Mouse (Mus musculus) bone marrow macrophage, adult 2 months (primary cell): ENCODE results near the gene Hipk2.

Experiments used
- CTCF ChIP-seq: IDR thresholded peaks from 2 replicates; pipeline ENCODE4 v1.5.1; 2012; ENCODE audit warnings: low read depth, mild to moderate bottlenecking, low read length, moderate library complexity
- POLR2A ChIP-seq: IDR thresholded peaks from 2 replicates; pipeline ENCODE4 v1.6.1; 2012; ENCODE audit warnings: mild to moderate bottlenecking, low read depth, low read length, borderline replicate concordance

DNA sequence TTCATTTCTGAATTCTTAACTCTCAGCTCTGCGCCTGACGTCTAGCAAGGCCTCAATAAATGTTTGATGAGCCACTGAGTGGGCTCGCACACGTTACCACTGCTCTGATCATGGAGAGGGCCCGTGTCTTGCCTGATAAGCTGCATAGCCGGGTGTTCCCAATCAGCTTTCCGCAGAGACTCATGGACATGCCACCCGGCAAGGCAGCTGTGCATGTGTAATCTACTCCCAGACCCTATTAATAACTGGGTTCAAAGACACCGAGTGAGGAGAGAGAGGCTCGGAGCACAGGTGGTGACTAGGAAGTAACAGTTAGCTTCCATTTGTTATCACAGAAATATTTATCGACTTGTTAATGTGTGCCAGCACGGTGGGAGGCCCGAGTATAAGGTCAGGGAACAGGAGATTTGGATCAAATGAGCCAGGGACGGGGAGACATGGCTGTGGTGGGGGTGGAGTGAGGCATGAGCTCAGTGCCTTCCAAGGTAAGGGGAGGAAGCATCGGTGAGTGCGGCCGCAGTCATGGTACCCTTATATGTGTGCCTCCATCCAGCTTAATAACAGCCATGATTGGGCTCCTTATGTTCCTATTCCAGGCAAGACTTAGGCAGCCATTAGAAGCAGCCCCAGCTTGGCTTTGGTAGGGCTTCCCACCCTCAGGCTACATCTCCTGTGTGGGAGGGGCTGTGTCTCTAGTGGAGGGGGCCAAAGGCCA is 45.3 kb upstream of the Hipk2 start:
- TF ChIP-seq CTCF = no peak
- TF ChIP-seq POLR2A = no peak
